Mouse (Mus musculus): ENCODE measurements around the gene Tifa. TPM values are rescaled to one million over a fixed set of nuclear protein-coding genes. Genes with fewer than 3 reads are reported as not detected.
A peak's percentile ranks its signal among the peaks of the same experiment; 100 is the strongest.

Tifa gene
- total RNA-seq (2012; rRNA removed) (1.4 and 1.7 TPM in 2 replicates), total RNA-seq (2014; rRNA removed) (2.8 and 3.1 TPM in 2 replicates), polyA plus RNA-seq (2012; ENCODE audit: insufficient read length, low read depth) (2.3 and 3.2 TPM in 2 replicates)

GRCm38 (mm10) chr3:127789500-127790191 lies at the start of gene Tifa:
Gene Tifa, plus strand, starts transcription at chr3:127789805.
- in situ Hi-C loops (cut with MboI; ENCODE audit: low pct_ligation_motif_present, low pct_unique_long_range_greater_than_20kb, low sequenced_read_pairs) (no loop called here), dilution Hi-C loops (cut with MboI; ENCODE audit: extremely low pct_ligation_motif_present, extremely low pct_unique_long_range_greater_than_20kb, low sequenced_read_pairs) (no loop called here)
- H3K27me3 ChIP-seq (replicated peaks): peaks cover 8% of the 10 kb centered on the region
- H3K4me2 ChIP-seq (ENCODE audit: insufficient read depth, low read depth, poor library complexity, severe bottlenecking): peak within 1 kb of the TSS; percentile 97
- peaks cover 4% of the 10 kb centered on the region for H3K9me3 ChIP-seq (replicated peaks; ENCODE audit: low read length)
- H3K4me3 ChIP-seq (replicated peaks in 1 of 3; ENCODE audit: low read depth in 2 of 3, low read length in 2 of 3, poor library complexity in 1 of 3): peak within 1 kb of the TSS; percentile 67 to 73 (median 68)
- H3K79me2 ChIP-seq (replicated peaks; ENCODE audit: control insufficient read depth, extremely low read depth, insufficient read depth, poor library complexity, severe bottlenecking): no peaks in the 10 kb centered on the region
- peak within 1 kb of the TSS; percentile 83 for H3K9ac ChIP-seq (ENCODE audit: insufficient read depth, low read depth)
- no peak for DNase-seq (ENCODE audit: extremely low read depth)
- H3K36me3 ChIP-seq (replicated peaks in 1 of 2; ENCODE audit: control insufficient read depth in 1 of 2, insufficient read depth in 1 of 2, low read length in 1 of 2): no peaks in the 10 kb centered on the region
- H3K27ac ChIP-seq (ENCODE audit: insufficient read depth, low read depth): no peak within 1 kb of the TSS
- TF ChIP-seq CHD1 (IDR thresholded peaks at IDR 0.05; ENCODE audit: low read depth, low read length) (no peak), MEF2A (IDR thresholded peaks at IDR 0.05; ENCODE audit: borderline replicate concordance, low read depth, low read length) (no peak), MYC (IDR thresholded peaks at IDR 0.05; ENCODE audit: low read depth, low read length) (no peak), GABPA (IDR thresholded peaks at IDR 0.05; ENCODE audit: insufficient replicate concordance, low read depth, low read length) (no peak), MAZ (IDR thresholded peaks at IDR 0.05; ENCODE audit: low read depth, low read length) (0 out of 2 replicates have a peak, but pooled peaks have one; percentile 10), TBP (conservative IDR thresholded peaks at IDR 0.05; ENCODE audit: low read depth, low read length) (no peak), POLR2A (IDR thresholded peaks at IDR 0.05; ENCODE audit: low read depth, low read length) (no peak), CHD2 (IDR thresholded peaks at IDR 0.05; ENCODE audit: low read length) (no peak), BHLHE40 (IDR thresholded peaks at IDR 0.05; ENCODE audit: low read depth, low read length) (peak; percentile 37), TCF12 (IDR thresholded peaks at IDR 0.05; ENCODE audit: low read depth, low read length) (no peak), CTCF (conservative IDR thresholded peaks at IDR 0.05 in 1 of 2, IDR thresholded peaks at IDR 0.05 in 1 of 2; ENCODE audit: low read depth in 2 of 2, low read length in 2 of 2) (0 out of 4 replicates have a peak, but pooled peaks of 1 of the 2 experiments have one; percentile 3), ZKSCAN1 (IDR thresholded peaks at IDR 0.05; ENCODE audit: borderline replicate concordance, low read depth, low read length) (no peak)
- peaks cover 3 to 38% of the 10 kb centered on the region in 2 experiments; a peak in 3 of 4 replicates for H3K4me1 ChIP-seq (ENCODE audit: control insufficient read depth in 1 of 2, insufficient read depth in 2 of 2)

- no peak overlapping the region for H3K4me3 ChIP-seq (replicated peaks in 1 of 3; ENCODE audit: low read depth in 2 of 3, low read length in 2 of 3, poor library complexity in 1 of 3)
- DNase-seq (ENCODE audit: extremely low read depth): no peak
- no peaks in the 10 kb centered on the region for H3K36me3 ChIP-seq (replicated peaks in 1 of 2; ENCODE audit: control insufficient read depth in 1 of 2, insufficient read depth in 1 of 2, low read length in 1 of 2)
- H3K9me3 ChIP-seq (replicated peaks; ENCODE audit: low read length): peaks cover 3% of the 10 kb centered on the region
- dilution Hi-C loops (cut with MboI; ENCODE audit: extremely low pct_ligation_motif_present, extremely low pct_unique_long_range_greater_than_20kb, low sequenced_read_pairs) (no loop called here), in situ Hi-C loops (cut with MboI; ENCODE audit: low pct_ligation_motif_present, low pct_unique_long_range_greater_than_20kb, low sequenced_read_pairs) (loop anchor here (25.0 kb wide), 2 partner anchors 104 to 279 kb away; partner anchors contain the start of gene Neurog2)
- H3K27ac ChIP-seq (ENCODE audit: insufficient read depth, low read depth): no peak overlapping the region
- H3K4me1 ChIP-seq (ENCODE audit: control insufficient read depth in 1 of 2, insufficient read depth in 2 of 2): no peaks in the 10 kb centered on the region; a peak in 1 of 4 replicates
- H3K27me3 ChIP-seq (replicated peaks): no peaks in the 10 kb centered on the region
- no peaks in the 10 kb centered on the region for H3K79me2 ChIP-seq (replicated peaks; ENCODE audit: control insufficient read depth, extremely low read depth, insufficient read depth, poor library complexity, severe bottlenecking)
- no peak for TF ChIP-seq EP300 (IDR thresholded peaks at IDR 0.05; ENCODE audit: low read length)
- no peak for TF ChIP-seq RAD21 (IDR thresholded peaks at IDR 0.05; ENCODE audit: low read depth, low read length)
- peak; percentile 27 to 41; a peak in 2 of 4 replicates for TF ChIP-seq CTCF (conservative IDR thresholded peaks at IDR 0.05 in 1 of 2, IDR thresholded peaks at IDR 0.05 in 1 of 2; ENCODE audit: low read depth in 2 of 2, low read length in 2 of 2)
- H3K4me2 ChIP-seq (ENCODE audit: insufficient read depth, low read depth, poor library complexity, severe bottlenecking): no peak overlapping the region
- H3K9ac ChIP-seq (ENCODE audit: insufficient read depth, low read depth): no peak overlapping the region
Measured at GRCm38 (mm10) chr3:127741473-127741872, 48.1 kb upstream of the Tifa start.

Data from CH12.LX (cell line).